Mouse (Mus musculus) kidney, adult 2 months (tissue): ENCODE results near the gene Pknox2.

Source experiments
- CTCF ChIP-seq: fragments of 200-500 bp; conservative IDR thresholded peaks from 2 replicates; pipeline ENCODE4 v1.5.1; 2011; ENCODE audit warnings: low read depth, mild to moderate bottlenecking, control low read depth, low read length, moderate library complexity, mixed read lengths; ENCODE audit not compliant: insufficient read depth, insufficient read length
- POLR2A ChIP-seq: fragments of 200-500 bp; IDR thresholded peaks from one replicate; pipeline ENCODE4 v1.6.1; 2011; ENCODE audit warnings: low read depth, low read length, control low read depth

- no peak for TF ChIP-seq POLR2A
- no peak for TF ChIP-seq CTCF
Observed at GRCm38 (mm10) chr9:36968236-36968635, 179.0 kb downstream of the Pknox2 start.
